Mouse (Mus musculus): Measurements from ENCODE around the gene Gdi1. TPM values are rescaled to one million over a fixed set of nuclear protein-coding genes. Genes with fewer than 3 reads are reported as not detected.
A peak's percentile ranks its signal among the peaks of the same experiment; 100 is the strongest.

The Gdi1 gene
- polyA plus RNA-seq, 1 experiment from 2014 or later = 79.3 TPM

DNA sequence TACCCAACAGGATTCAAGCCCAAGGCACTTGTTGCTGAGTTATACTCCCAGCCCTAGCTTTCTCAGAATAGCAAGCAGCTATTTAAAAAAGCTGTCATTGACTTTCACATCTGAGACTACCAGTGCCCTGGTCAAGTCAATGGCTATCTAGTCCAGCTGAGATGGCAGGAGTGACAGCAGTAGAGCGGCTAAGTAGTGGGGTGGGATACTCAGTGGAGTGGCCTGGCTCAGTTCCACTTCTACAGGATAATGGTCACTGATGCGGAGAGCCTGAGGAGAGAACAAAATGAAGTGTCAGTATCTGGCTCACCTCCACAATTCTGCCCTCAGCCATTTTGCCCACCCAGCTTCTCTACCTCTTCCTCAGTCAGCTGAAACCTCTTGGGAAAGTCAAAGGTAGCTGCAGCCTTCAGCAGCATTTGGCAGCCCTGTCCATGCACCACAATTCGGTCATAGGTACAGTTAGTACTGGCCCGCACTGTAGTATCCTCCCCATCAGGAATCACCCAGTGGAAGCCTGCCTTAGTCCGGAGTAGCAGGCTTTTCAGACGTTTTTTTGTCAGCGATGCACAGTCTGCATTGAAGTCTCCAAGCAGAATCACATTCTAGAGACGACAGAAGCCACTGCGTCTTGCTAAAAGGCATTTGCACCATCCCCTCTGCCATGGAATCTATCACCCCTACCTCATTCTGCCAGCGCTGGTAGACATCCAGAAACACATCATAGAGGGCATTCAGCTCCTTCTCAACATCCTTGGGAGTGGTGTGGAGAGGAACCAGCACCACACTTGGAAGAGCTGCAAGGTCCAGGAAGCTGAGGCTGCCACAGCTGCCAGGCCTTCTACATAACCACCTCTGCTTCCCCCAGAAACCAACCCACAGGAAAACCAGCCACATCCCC lies 31.1 kb upstream of the Gdi1 start:
- Histone ChIP-seq H3K4me3 (ENCODE audit: low read depth, low read length) (no peak overlapping the region), H3K4me1 (replicated peaks; ENCODE audit: control insufficient read depth, insufficient read depth) (no peaks in the 10 kb centered on the region), H3K27me3 (ENCODE audit: control insufficient read depth, insufficient read depth, low read length) (no peaks in the 10 kb centered on the region), H3K4me2 (replicated peaks; ENCODE audit: low read depth) (no peak overlapping the region), H3K9me3 (ENCODE audit: control insufficient read depth, low read length) (no peaks in the 10 kb centered on the region), H3K9ac (ENCODE audit: low read length) (no peak overlapping the region), H3K36me3 (ENCODE audit: control insufficient read depth, insufficient read depth, low read length) (peaks cover 3% of the 10 kb centered on the region; the same call in 1 of the 2 replicates), H3K27ac (replicated peaks) (peak overlapping the region; percentile 30; the same call in 1 of the 2 replicates)
- ATAC-seq (ENCODE audit: low FRiP score, low TSS enrichment) (no peak), DNase-seq (ENCODE audit: low spot score) (no peak)
- TF ChIP-seq CTCF (IDR thresholded peaks at IDR 0.05; ENCODE audit: low read depth) = no peak
- no peak for TF ChIP-seq EP300 (optimal IDR thresholded peaks at IDR 0.05)
- 32% methylated on average over 10 of the region's 10 CpGs for WGBS

DNA sequence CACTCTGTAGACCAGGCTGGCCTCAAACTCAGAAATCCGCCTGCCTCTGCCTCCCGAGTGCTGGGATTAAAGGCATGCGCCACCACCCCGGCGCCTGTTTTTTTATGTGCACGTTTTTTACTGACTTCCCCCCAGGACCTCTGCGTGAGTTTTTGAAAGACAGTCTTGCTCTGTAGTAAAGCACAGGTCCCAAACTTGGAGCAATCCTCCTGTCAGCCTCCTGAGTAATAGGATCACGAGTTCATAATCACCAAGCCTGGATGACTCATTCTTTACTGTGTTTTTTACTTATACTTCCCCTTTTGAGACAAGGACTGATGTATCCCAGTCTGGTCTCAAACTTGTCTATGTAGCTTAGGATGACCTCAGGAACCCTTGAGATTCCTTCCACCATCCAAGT lies 26.9 kb upstream of the Gdi1 start:
- Histone ChIP-seq H3K4me2 (replicated peaks; ENCODE audit: low read depth) (no peak overlapping the region), H3K27me3 (ENCODE audit: control insufficient read depth, insufficient read depth, low read length) (no peaks in the 10 kb centered on the region), H3K9ac (ENCODE audit: low read length) (no peak overlapping the region), H3K4me3 (ENCODE audit: low read depth, low read length) (no peak overlapping the region), H3K9me3 (ENCODE audit: control insufficient read depth, low read length) (no peaks in the 10 kb centered on the region), H3K36me3 (ENCODE audit: control insufficient read depth, insufficient read depth, low read length) (no peaks in the 10 kb centered on the region), H3K4me1 (replicated peaks; ENCODE audit: control insufficient read depth, insufficient read depth) (no peaks in the 10 kb centered on the region), H3K27ac (replicated peaks) (no peak overlapping the region)
- ATAC-seq (ENCODE audit: low FRiP score, low TSS enrichment) (no peak), DNase-seq (ENCODE audit: low spot score) (no peak)
- 64% methylated on average over 8 of the region's 8 CpGs for WGBS
- TF ChIP-seq EP300 (optimal IDR thresholded peaks at IDR 0.05) (no peak), CTCF (IDR thresholded peaks at IDR 0.05; ENCODE audit: low read depth) (no peak)

- Histone ChIP-seq H3K9me3 (ENCODE audit: control insufficient read depth, low read length) (no peaks in the 10 kb centered on the region), H3K4me1 (replicated peaks; ENCODE audit: control insufficient read depth, insufficient read depth) (no peaks in the 10 kb centered on the region), H3K4me2 (replicated peaks; ENCODE audit: low read depth) (peak overlapping the region; percentile 60), H3K4me3 (ENCODE audit: low read depth, low read length) (peak overlapping the region; percentile 52), H3K9ac (ENCODE audit: low read length) (peak overlapping the region; percentile 43; the same call in 1 of the 2 replicates), H3K27ac (replicated peaks) (peak overlapping the region; percentile 76), H3K27me3 (ENCODE audit: control insufficient read depth, insufficient read depth, low read length) (no peaks in the 10 kb centered on the region), H3K36me3 (ENCODE audit: control insufficient read depth, insufficient read depth, low read length) (no peaks in the 10 kb centered on the region)
- TF ChIP-seq EP300 (optimal IDR thresholded peaks at IDR 0.05) = no peak
- no peak for TF ChIP-seq CTCF (IDR thresholded peaks at IDR 0.05; ENCODE audit: low read depth)
- WGBS = 12% methylated on average over 14 of the region's 14 CpGs
- DNase-seq (ENCODE audit: low spot score) = no peak
- no peak for ATAC-seq (ENCODE audit: low FRiP score, low TSS enrichment)
These were observed 23.6 kb upstream of the Gdi1 start for GRCm38 (mm10) chrX:74281041-74281731.

GRCm38 (mm10) chrX:74281732-74282394 lies 22.9 kb upstream of the Gdi1 start, which contains the start of the genes Taz and Dnase1l1:
TSS of gene Taz (plus strand) at chrX:74281912.
TSS of gene Dnase1l1 (minus strand) at chrX:74282337.
- 17% methylated on average over 16 of the region's 16 CpGs for WGBS
- Histone ChIP-seq H3K4me1 (replicated peaks; ENCODE audit: control insufficient read depth, insufficient read depth) (no peaks in the 10 kb centered on the region), H3K27me3 (ENCODE audit: control insufficient read depth, insufficient read depth, low read length) (no peaks in the 10 kb centered on the region), H3K9me3 (ENCODE audit: control insufficient read depth, low read length) (no peaks in the 10 kb centered on the region), H3K4me3 (ENCODE audit: low read depth, low read length) (peak within 1 kb of the TSS; percentile 52), H3K4me2 (replicated peaks; ENCODE audit: low read depth) (peak within 1 kb of the TSS; percentile 60), H3K27ac (replicated peaks) (peak within 1 kb of the TSS; percentile 89), H3K9ac (ENCODE audit: low read length) (peak within 1 kb of the TSS; percentile 75), H3K36me3 (ENCODE audit: control insufficient read depth, insufficient read depth, low read length) (no peaks in the 10 kb centered on the region)
- TF ChIP-seq EP300 (optimal IDR thresholded peaks at IDR 0.05) = no peak
- peak; percentile 38 for TF ChIP-seq CTCF (IDR thresholded peaks at IDR 0.05; ENCODE audit: low read depth)
- ATAC-seq (ENCODE audit: low FRiP score, low TSS enrichment) (peak; percentile 96), DNase-seq (ENCODE audit: low spot score) (peak; percentile 91)

DNA sequence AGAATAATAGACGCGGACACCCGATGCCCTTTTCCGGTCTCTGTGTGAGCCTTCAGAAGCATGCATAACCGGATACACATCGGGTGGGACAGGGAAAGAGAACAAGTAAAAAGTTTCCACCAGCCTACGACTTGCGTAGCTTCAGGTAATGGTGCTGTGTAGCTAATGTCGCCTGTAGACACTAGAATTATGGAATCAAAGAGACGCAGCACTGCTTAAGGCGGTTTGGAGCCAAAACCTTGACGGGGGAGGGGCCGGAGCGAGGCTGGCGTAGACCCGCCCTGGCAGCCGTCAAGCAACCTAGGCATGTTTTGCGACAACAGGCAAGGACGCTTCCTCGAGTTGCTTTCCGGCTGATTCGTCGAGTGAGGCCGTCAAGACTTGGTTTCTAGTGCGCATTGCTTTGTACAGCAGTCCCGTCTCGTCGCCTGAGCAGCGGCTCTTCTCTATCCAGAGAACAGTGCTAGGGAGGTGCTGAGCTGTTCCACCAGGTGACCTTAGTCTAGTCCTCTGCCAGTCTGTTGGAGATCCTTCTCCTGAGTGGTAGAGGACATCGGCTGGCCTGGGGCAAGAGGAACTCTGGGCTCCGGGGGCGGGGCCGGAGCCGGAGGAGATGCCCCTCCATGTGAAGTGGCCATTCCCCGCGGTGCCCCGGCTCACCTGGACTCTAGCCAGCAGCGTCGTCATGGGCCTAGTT lies 22.3 kb upstream of the Gdi1 start:
- Histone ChIP-seq H3K9me3 (ENCODE audit: control insufficient read depth, low read length) (no peaks in the 10 kb centered on the region), H3K27me3 (ENCODE audit: control insufficient read depth, insufficient read depth, low read length) (no peaks in the 10 kb centered on the region), H3K9ac (ENCODE audit: low read length) (peak overlapping the region; percentile 75), H3K27ac (replicated peaks) (peak overlapping the region; percentile 89), H3K4me1 (replicated peaks; ENCODE audit: control insufficient read depth, insufficient read depth) (no peaks in the 10 kb centered on the region), H3K4me3 (ENCODE audit: low read depth, low read length) (peak overlapping the region; percentile 52), H3K36me3 (ENCODE audit: control insufficient read depth, insufficient read depth, low read length) (no peaks in the 10 kb centered on the region), H3K4me2 (replicated peaks; ENCODE audit: low read depth) (peak overlapping the region; percentile 60)
- ATAC-seq (ENCODE audit: low FRiP score, low TSS enrichment) = peak; percentile 67
- TF ChIP-seq EP300 (optimal IDR thresholded peaks at IDR 0.05) (no peak), CTCF (IDR thresholded peaks at IDR 0.05; ENCODE audit: low read depth) (no peak)
- peak; percentile 87 for DNase-seq (ENCODE audit: low spot score)
- WGBS = 22% methylated on average over 39 of the region's 39 CpGs

Data from stomach, postnatal 0 days (tissue).